Mouse (Mus musculus): ENCODE measurements around the gene Itga3. TPM values are rescaled to one million over a fixed set of nuclear protein-coding genes. Genes with fewer than 3 reads are reported as not detected.
A peak's percentile ranks its signal among the peaks of the same experiment; 100 is the strongest.

Itga3 gene
- polyA plus RNA-seq, 1 experiment from 2014 or later = 9.6 TPM

DNA sequence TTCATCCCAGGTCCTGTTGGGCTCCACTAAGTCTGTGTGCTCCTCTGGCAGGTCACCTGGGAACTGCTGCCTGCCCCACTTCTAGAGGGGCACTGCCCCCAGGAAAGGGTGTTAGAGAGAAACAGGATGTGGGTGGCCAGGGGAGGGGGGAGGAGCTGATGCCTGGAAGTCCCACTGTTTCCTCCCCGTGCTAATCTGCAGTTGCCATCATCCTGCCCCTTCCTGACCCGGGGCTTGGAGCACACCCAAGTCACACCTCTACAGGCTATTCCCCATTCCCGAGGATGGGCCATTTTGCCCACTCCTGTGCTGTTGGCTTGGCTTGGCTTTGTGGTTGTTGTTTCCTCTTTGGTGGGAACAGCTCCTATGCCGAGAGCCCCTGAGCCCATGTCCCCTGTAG lies 76.1 kb downstream of the Itga3 start:
- Histone ChIP-seq H3K27me3 (ENCODE audit: control insufficient read depth, insufficient read depth, low read length) (no peaks in the 10 kb centered on the region), H3K9me3 (replicated peaks; ENCODE audit: control insufficient read depth, low read length) (no peaks in the 10 kb centered on the region), H3K4me3 (ENCODE audit: low read length) (no peak overlapping the region), H3K36me3 (ENCODE audit: control insufficient read depth, insufficient read depth) (peaks cover 42% of the 10 kb centered on the region), H3K27ac (ENCODE audit: low read length) (peak overlapping the region; percentile 59), H3K9ac (ENCODE audit: low read length) (0 out of 2 replicates have a peak overlapping the region, but pooled peaks have one; percentile 5), H3K4me2 (ENCODE audit: low read depth, low read length) (peak overlapping the region; percentile 25), H3K4me1 (ENCODE audit: control insufficient read depth, insufficient read depth, low read length) (peaks cover 33% of the 10 kb centered on the region)
- 25% methylated on average over 4 of the region's 4 CpGs for WGBS
- no peak for ATAC-seq (replicated peaks; ENCODE audit: extremely low read depth, insufficient read depth, low FRiP score)

DNA sequence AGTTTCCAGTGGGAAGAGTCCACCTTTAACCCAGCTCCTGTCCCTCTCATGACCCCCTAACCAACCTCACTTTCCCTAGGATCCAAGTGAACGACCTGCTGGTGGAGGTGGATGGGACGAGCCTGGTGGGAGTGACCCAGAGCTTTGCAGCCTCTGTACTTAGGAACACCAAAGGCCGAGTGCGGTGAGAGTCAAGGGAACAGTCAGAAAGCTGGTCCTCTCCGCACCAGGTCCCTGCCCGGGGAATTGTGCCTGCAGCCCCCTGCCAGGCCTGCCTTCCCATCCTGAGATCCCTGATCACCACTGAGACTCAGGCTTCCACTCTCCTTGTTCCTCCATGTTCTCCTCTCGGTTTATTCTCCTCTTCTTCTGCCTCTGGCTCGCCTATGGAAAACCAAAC lies 76.5 kb downstream of the Itga3 start:
- H3K36me3 ChIP-seq (ENCODE audit: control insufficient read depth, insufficient read depth) = peaks cover 42% of the 10 kb centered on the region
- 66% methylated on average over 8 of the region's 8 CpGs for WGBS
- peaks cover 38% of the 10 kb centered on the region for H3K4me1 ChIP-seq (ENCODE audit: control insufficient read depth, insufficient read depth, low read length)
- no peaks in the 10 kb centered on the region for H3K27me3 ChIP-seq (ENCODE audit: control insufficient read depth, insufficient read depth, low read length)
- H3K9me3 ChIP-seq (replicated peaks; ENCODE audit: control insufficient read depth, low read length) = no peaks in the 10 kb centered on the region
- peak overlapping the region; percentile 59 for H3K27ac ChIP-seq (ENCODE audit: low read length)
- no peak overlapping the region for H3K4me3 ChIP-seq (ENCODE audit: low read length)
- no peak overlapping the region for H3K9ac ChIP-seq (ENCODE audit: low read length)
- H3K4me2 ChIP-seq (ENCODE audit: low read depth, low read length) = no peak overlapping the region
- ATAC-seq (replicated peaks; ENCODE audit: extremely low read depth, insufficient read depth, low FRiP score) = no peak

DNA sequence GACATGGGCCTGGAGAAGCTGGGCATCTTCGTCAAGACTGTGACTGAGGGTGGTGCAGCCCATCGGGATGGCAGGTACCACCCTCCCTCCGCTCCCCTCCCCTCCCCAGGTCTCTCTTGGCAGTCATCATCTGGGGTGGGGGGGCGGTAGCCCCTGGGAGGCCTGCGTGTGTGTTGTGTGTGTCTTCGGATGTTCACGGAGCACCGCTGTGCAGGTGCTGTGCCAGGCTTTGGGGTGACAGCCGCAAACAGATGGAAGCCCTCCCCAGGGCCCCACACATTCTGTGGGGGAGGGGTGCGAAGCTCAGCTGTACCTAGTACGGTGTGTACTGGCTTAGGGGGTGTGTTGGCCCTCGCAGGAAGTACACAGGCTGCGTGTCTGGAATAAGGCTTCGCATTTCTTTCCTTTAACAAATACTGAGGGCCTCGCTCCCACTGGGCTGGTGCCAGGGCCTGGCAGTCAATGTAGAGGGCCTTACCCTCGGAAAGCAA lies 78.5 kb downstream of the Itga3 start:
- Histone ChIP-seq H3K27ac (ENCODE audit: low read length) (no peak overlapping the region), H3K9ac (ENCODE audit: low read length) (no peak overlapping the region), H3K36me3 (ENCODE audit: control insufficient read depth, insufficient read depth) (peaks cover 33% of the 10 kb centered on the region), H3K4me3 (ENCODE audit: low read length) (no peak overlapping the region), H3K9me3 (replicated peaks; ENCODE audit: control insufficient read depth, low read length) (no peaks in the 10 kb centered on the region), H3K4me1 (ENCODE audit: control insufficient read depth, insufficient read depth, low read length) (peaks cover 55% of the 10 kb centered on the region), H3K27me3 (ENCODE audit: control insufficient read depth, insufficient read depth, low read length) (no peaks in the 10 kb centered on the region), H3K4me2 (ENCODE audit: low read depth, low read length) (no peak overlapping the region; the same call in 1 of the 2 replicates)
- ATAC-seq (replicated peaks; ENCODE audit: extremely low read depth, insufficient read depth, low FRiP score) = peak; percentile 49
- 73% methylated on average over 16 of the region's 16 CpGs for WGBS

DNA sequence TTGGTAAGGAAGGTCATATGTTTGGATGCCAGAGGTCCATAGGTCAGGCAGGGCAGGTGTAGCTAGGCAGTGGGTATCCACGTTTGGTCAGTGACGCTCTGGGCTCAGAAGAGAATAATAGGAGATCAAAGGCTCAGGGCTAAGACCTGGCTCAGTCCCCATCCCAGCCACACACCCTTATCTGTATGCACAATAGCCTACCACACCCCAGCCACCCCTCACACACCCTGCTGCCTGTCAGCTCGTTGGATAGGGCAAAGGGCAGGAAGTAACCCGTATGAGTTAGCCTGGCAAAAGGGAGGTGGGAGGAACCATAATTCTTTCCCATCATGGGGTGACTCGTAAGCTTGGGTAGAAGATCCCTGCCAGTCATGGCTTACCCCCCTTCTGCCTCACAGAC lies 79.0 kb downstream of the Itga3 start:
- Histone ChIP-seq H3K4me3 (ENCODE audit: low read length) (no peak overlapping the region), H3K4me1 (ENCODE audit: control insufficient read depth, insufficient read depth, low read length) (peaks cover 59% of the 10 kb centered on the region), H3K27me3 (ENCODE audit: control insufficient read depth, insufficient read depth, low read length) (no peaks in the 10 kb centered on the region), H3K27ac (ENCODE audit: low read length) (no peak overlapping the region), H3K36me3 (ENCODE audit: control insufficient read depth, insufficient read depth) (peaks cover 30% of the 10 kb centered on the region), H3K9me3 (replicated peaks; ENCODE audit: control insufficient read depth, low read length) (no peaks in the 10 kb centered on the region), H3K9ac (ENCODE audit: low read length) (no peak overlapping the region), H3K4me2 (ENCODE audit: low read depth, low read length) (no peak overlapping the region; the same call in 1 of the 2 replicates)
- no peak for ATAC-seq (replicated peaks; ENCODE audit: extremely low read depth, insufficient read depth, low FRiP score)
- WGBS = 51% methylated on average over 5 of the region's 5 CpGs

DNA sequence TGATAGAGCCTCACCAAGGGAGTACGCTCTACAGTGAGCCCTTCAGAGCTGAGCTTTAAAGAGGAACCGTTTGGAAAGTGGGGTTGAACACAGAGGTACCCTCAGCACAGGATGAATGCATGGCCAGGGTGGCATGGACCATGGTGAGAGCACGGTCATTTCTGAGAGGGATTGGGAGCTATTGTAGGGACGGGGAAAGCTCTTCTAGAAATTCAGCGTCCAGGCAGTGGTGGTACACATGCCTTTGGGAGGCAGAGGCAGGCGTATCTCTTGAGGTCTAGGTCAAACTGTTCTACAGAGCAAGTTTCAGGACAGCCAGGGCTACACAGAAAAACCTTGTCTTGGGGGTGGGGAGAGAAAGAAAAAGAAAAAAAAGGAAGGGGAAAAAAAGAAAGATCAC lies 79.6 kb downstream of the Itga3 start:
- H3K9ac ChIP-seq (ENCODE audit: low read length) = no peak overlapping the region
- H3K36me3 ChIP-seq (ENCODE audit: control insufficient read depth, insufficient read depth) = peaks cover 24% of the 10 kb centered on the region
- no peak overlapping the region for H3K4me2 ChIP-seq (ENCODE audit: low read depth, low read length)
- H3K27me3 ChIP-seq (ENCODE audit: control insufficient read depth, insufficient read depth, low read length) = no peaks in the 10 kb centered on the region
- 91% methylated on average over 6 of the region's 6 CpGs for WGBS
- no peak overlapping the region for H3K27ac ChIP-seq (ENCODE audit: low read length)
- no peaks in the 10 kb centered on the region for H3K9me3 ChIP-seq (replicated peaks; ENCODE audit: control insufficient read depth, low read length)
- no peak overlapping the region for H3K4me3 ChIP-seq (ENCODE audit: low read length)
- H3K4me1 ChIP-seq (ENCODE audit: control insufficient read depth, insufficient read depth, low read length) = peaks cover 60% of the 10 kb centered on the region
- no peak for ATAC-seq (replicated peaks; ENCODE audit: extremely low read depth, insufficient read depth, low FRiP score)

DNA sequence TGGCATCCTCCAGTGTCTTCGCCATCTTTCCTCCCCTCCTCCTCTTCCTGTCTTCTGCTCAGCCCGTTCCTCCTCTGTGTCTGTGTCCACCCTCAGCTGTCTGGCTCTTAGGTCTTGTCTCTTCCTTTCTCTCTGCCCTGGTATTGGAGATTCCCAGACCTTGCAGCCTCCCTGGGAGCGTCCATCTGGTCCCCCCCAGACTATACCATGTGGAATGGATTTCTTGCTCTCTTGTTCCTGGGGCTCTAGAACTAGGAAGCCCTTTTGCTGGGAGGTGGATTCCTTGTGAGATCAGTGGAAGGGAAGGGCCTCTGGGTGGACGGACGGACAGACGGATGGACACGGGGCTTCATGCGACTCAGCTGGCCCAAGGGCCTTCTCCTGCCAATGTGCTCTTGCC lies 80.5 kb downstream of the Itga3 start:
- WGBS = 83% methylated on average over 8 of the region's 8 CpGs
- H3K4me1 ChIP-seq (ENCODE audit: control insufficient read depth, insufficient read depth, low read length) = peaks cover 60% of the 10 kb centered on the region
- no peaks in the 10 kb centered on the region for H3K9me3 ChIP-seq (replicated peaks; ENCODE audit: control insufficient read depth, low read length)
- no peak overlapping the region for H3K9ac ChIP-seq (ENCODE audit: low read length)
- no peaks in the 10 kb centered on the region for H3K27me3 ChIP-seq (ENCODE audit: control insufficient read depth, insufficient read depth, low read length)
- no peak overlapping the region for H3K27ac ChIP-seq (ENCODE audit: low read length)
- ATAC-seq (replicated peaks; ENCODE audit: extremely low read depth, insufficient read depth, low FRiP score) = no peak
- H3K4me3 ChIP-seq (ENCODE audit: low read length) = no peak overlapping the region
- no peak overlapping the region for H3K4me2 ChIP-seq (ENCODE audit: low read depth, low read length)
- H3K36me3 ChIP-seq (ENCODE audit: control insufficient read depth, insufficient read depth) = peaks cover 17% of the 10 kb centered on the region; the same call in 1 of the 2 replicates

DNA sequence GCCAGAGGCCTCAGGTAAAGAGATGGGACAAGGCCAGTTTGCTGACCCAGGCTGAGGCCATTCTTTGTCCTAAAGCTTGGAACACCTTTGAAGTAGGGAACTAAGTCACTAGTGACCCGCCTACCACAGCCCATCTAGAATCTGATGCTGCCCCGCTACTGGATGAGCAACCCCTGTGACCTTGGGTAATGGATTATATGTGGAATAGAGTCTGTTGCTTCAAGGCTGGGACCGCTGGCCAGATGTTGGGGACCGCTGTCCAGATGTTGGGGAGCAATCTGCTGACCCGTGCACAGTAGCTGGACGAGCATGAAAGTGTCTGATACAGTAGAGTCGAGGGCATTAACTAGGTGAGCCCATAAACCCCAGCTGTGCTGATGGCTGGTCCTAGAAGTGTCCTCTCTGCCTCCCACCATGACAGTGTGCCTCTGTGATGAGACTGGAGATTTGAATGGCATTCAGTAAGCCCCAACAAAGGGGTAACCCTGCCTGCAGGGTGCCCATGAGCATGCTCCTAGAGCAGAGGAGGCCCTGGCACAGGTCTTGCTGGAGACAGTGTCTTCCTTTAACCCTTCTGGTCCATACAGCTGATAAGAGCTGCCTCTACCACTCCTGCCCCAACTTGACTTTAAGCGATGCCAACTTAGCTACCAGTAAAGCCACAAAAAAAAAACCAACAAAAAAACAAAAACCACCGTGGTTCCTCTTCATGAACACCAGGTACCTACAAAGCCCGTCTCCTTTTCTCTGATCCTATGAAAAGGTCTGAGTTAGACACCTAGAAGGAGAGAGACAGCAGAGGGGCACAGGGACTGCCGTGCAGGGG lies 81.4 kb downstream of the Itga3 start:
- Histone ChIP-seq H3K4me1 (ENCODE audit: control insufficient read depth, insufficient read depth, low read length) (peaks cover 55% of the 10 kb centered on the region), H3K4me3 (ENCODE audit: low read length) (peak overlapping the region; percentile 93), H3K27ac (ENCODE audit: low read length) (no peak overlapping the region), H3K27me3 (ENCODE audit: control insufficient read depth, insufficient read depth, low read length) (no peaks in the 10 kb centered on the region), H3K4me2 (ENCODE audit: low read depth, low read length) (peak overlapping the region; percentile 98), H3K9ac (ENCODE audit: low read length) (peak overlapping the region; percentile 95), H3K9me3 (replicated peaks; ENCODE audit: control insufficient read depth, low read length) (no peaks in the 10 kb centered on the region), H3K36me3 (ENCODE audit: control insufficient read depth, insufficient read depth) (peaks cover 17% of the 10 kb centered on the region; the same call in 1 of the 2 replicates)
- ATAC-seq (replicated peaks; ENCODE audit: extremely low read depth, insufficient read depth, low FRiP score) = no peak
- 78% methylated on average over 11 of the region's 11 CpGs for WGBS

Other genes starting within 250 kb of the Itga3 start
- 669 and 799 TPM in 2 replicates for gene Col1a1, start 140.6 kb downstream of the Itga3 start, polyA plus RNA-seq (2015; fragmentation: Nextera tagmentation; extraction: Ambion mirVana)
- 0.33 TPM in 1 of 2 replicates, not detected in the other for gene Hils1, start 109.2 kb downstream of the Itga3 start, polyA plus RNA-seq (2015; fragmentation: Nextera tagmentation; extraction: Ambion mirVana)
- 27.9 and 29.4 TPM in 2 replicates for gene Sgca, start 100.5 kb downstream of the Itga3 start, polyA plus RNA-seq (2015; fragmentation: Nextera tagmentation; extraction: Ambion mirVana)
- 5.8 and 6.4 TPM in 2 replicates for gene Ppp1r9b, start 85.8 kb downstream of the Itga3 start, polyA plus RNA-seq (2015; fragmentation: Nextera tagmentation; extraction: Ambion mirVana)
- gene Samd14, start 66.9 kb downstream of the Itga3 start, polyA plus RNA-seq (2015; fragmentation: Nextera tagmentation; extraction: Ambion mirVana) = 8.6 and 9.0 TPM in 2 replicates
- gene Pdk2, start 35.4 kb downstream of the Itga3 start, polyA plus RNA-seq (2015; fragmentation: Nextera tagmentation; extraction: Ambion mirVana) = 141 and 148 TPM in 2 replicates
- 0.07 and 0.11 TPM in 2 replicates for gene Dlx3, start 43.3 kb upstream of the Itga3 start, polyA plus RNA-seq (2015; fragmentation: Nextera tagmentation; extraction: Ambion mirVana)
- 0.09 and 0.17 TPM in 2 replicates for gene Dlx4, start 69.5 kb upstream of the Itga3 start, polyA plus RNA-seq (2015; fragmentation: Nextera tagmentation; extraction: Ambion mirVana)
- gene Tac4, start 184.7 kb upstream of the Itga3 start, polyA plus RNA-seq (2015; fragmentation: Nextera tagmentation; extraction: Ambion mirVana) = 0.11 TPM in 1 of 2 replicates, not detected in the other
- 49.8 and 51.1 TPM in 2 replicates for gene Kat7, start 233.4 kb upstream of the Itga3 start, polyA plus RNA-seq (2015; fragmentation: Nextera tagmentation; extraction: Ambion mirVana)